Mouse (Mus musculus) cerebellum, adult 2 months (tissue): ENCODE data around the gene Mthfd2l. TPM values are rescaled to one million over a fixed set of nuclear protein-coding genes. Genes with fewer than 3 reads are reported as not detected.

Source experiments
- DNase-seq, 2 experiments: peaks; one replicate each; pipeline ENCODE4 v3.0.0; 2021
- H3K27ac ChIP-seq: fragments of 200-500 bp; 2 replicates; pipeline ENCODE4 v1.5.1; 2012; ENCODE audit warnings: low read length, control low read depth, inconsistent platforms; ENCODE audit not compliant: insufficient read depth
- H3K27me3 ChIP-seq: fragments of 200-500 bp; 2 replicates; pipeline ENCODE4 v1.6.1; 2012; ENCODE audit warnings: inconsistent platforms, mild to moderate bottlenecking, low read length, moderate library complexity; ENCODE audit not compliant: control insufficient read depth, insufficient read depth
- H3K4me1 ChIP-seq: fragments of 200-500 bp; 2 replicates; pipeline ENCODE4 v1.6.1; 2011; ENCODE audit warnings: low read length; ENCODE audit not compliant: control insufficient read depth, insufficient read depth
- H3K4me3 ChIP-seq: fragments of 200-500 bp; replicated peaks from 2 replicates; pipeline ENCODE3; 2011; ENCODE audit warnings: mild to moderate bottlenecking, low read depth, low read length, control low read depth; ENCODE audit not compliant: insufficient read depth
- CTCF ChIP-seq: fragments of 200-500 bp; IDR thresholded peaks from 2 replicates; pipeline ENCODE4 v1.5.1; 2011; ENCODE audit warnings: low read depth, mild to moderate bottlenecking, control low read depth, low read length, moderate library complexity, borderline replicate concordance; ENCODE audit not compliant: insufficient read depth
- POLR2A ChIP-seq: fragments of 200-500 bp; IDR thresholded peaks from 2 replicates; pipeline ENCODE4 v1.6.1; 2011; ENCODE audit warnings: low read length, control low read depth, borderline replicate concordance; ENCODE audit not compliant: insufficient read depth
- WGBS: fragments of 180-500 bp; shearing (Covaris S2); methylation state at CpG from one replicate; pipeline ENCODE4 v1.1.7; 2018; 5-methylcytosine and 5-hydroxymethylcytosine counted together
- polyA plus RNA-seq: library from polyadenylated mRNA; depleted of rRNA; stranded (reverse); fragments of >200 nt; gene quantifications from 2 replicates; pipeline ENCODE4 v1.2.3, GENCODE M21; 2012

The Mthfd2l gene
- polyA plus RNA-seq, 1 experiment, result 18.0 TPM

DNA sequence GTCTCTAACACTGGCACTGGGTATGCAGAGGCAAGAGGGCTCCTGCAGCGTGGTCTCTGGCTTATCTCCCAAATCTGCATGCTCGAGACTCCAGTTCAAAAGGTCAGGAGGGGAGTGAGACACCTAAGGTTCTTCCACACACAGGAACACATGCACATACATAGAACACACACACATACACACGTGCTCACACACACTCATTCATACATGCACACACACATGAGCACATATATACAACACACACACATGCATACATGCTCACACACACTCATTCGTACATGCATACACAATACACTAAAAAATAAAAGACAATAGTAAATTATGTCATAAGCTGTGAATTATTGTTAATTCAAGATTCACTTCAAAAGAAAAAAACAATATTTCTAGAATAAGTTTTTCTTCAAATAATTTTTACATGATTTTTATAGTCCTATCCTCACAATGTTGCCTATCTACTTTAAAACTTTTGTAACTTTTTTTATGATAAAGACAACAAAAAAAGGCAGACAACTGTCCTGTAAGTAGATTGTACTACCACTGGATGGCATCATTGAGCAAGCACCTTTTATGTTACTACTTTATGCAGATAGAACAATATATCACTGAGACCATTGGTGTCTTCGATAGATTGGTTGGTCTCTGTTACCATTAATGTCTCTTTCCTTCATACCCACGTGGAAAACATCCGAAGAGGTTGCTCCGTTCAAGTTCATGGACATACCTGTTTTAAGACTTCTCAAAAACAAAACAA is 22.0 kb downstream of the Mthfd2l start:
- 80% methylated on average over 8 of the region's 8 CpGs for WGBS
- H3K4me3 ChIP-seq, result no peak overlapping the region
- DNase-seq, result no peak
- TF ChIP-seq CTCF, result peak; percentile 34; the same call in 1 of the 2 replicates
- no peak for TF ChIP-seq POLR2A
- no peaks in the 10 kb centered on the region for H3K4me1 ChIP-seq
- H3K27me3 ChIP-seq, result no peaks in the 10 kb centered on the region
- no peak overlapping the region for H3K27ac ChIP-seq

DNA sequence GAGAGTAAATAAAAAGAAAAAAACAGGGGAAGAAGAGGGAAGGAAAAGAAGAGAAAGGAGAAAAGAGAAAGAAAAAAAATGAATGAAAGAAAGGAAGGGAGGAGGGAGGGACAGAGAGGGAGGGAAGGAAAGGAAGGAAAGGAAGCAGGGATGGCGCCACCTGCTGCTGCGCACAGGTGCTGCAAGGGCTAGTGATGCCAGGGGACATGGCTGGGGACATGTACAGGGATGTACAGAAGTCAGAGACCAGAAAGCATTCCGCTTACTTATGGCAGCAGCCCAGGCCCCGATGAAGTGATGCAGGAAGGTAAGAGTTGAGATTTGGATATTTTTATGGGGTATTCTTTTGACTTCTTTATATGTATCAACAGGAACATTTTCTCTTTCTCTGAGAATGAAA is 33.4 kb downstream of the Mthfd2l start:
- Histone ChIP-seq H3K27ac (no peak overlapping the region), H3K4me3 (no peak overlapping the region), H3K27me3 (no peaks in the 10 kb centered on the region), H3K4me1 (no peaks in the 10 kb centered on the region)
- peak in 1 of 2 experiments; percentile 6 for DNase-seq
- 79% methylated on average over 4 of the region's 4 CpGs for WGBS
- TF ChIP-seq CTCF, result peak; percentile 49; the same call in 1 of the 2 replicates
- no peak for TF ChIP-seq POLR2A

DNA sequence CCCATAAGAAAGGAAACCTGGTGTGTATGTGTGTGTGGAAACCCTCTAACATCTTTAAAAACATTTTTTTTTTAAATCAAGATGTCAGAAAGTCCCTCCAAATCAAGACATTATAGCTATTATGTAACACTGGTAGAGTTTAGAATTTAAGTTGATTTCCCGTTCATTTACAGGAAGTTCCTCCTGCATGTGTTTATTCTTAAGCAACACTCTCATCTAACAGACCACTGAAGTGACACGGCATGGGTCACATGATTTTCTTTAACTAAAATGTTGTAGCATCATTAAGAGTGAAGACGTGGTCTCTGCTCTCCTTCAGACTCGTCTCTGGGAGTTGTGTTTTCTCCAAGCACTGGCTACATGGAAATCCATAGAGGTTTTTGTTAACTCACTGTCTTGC is 33.8 kb downstream of the Mthfd2l start:
- DNase-seq, result no peak
- Histone ChIP-seq H3K27ac (no peak overlapping the region), H3K27me3 (no peaks in the 10 kb centered on the region), H3K4me1 (no peaks in the 10 kb centered on the region), H3K4me3 (no peak overlapping the region)
- 92% methylated on average over 4 of the region's 4 CpGs for WGBS
- TF ChIP-seq CTCF (no peak), POLR2A (no peak)

DNA sequence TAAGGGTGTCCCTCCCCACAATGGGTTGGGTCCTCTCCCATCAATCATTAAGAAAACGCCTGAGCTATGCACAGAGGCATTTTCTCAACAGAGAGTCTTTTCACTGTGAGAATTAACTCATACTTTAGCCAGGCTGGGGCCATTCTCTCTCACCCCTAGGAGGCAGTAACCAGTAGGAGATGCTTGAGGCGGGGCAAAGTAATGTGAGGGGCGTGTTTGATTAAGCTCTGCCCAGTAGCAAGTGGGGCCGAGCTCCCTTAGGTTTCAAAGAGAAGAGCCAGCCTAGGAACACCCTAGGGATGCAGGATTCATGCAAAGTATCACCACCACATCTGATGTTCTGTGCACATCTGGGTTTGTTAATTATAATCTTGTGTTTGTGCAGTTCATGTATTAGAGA is 34.5 kb downstream of the Mthfd2l start:
- Histone ChIP-seq H3K4me1 (no peaks in the 10 kb centered on the region), H3K4me3 (no peak overlapping the region), H3K27me3 (no peaks in the 10 kb centered on the region), H3K27ac (no peak overlapping the region)
- no peak for DNase-seq
- 75% methylated on average over 4 of the region's 4 CpGs for WGBS
- TF ChIP-seq POLR2A (no peak), CTCF (no peak)

DNA sequence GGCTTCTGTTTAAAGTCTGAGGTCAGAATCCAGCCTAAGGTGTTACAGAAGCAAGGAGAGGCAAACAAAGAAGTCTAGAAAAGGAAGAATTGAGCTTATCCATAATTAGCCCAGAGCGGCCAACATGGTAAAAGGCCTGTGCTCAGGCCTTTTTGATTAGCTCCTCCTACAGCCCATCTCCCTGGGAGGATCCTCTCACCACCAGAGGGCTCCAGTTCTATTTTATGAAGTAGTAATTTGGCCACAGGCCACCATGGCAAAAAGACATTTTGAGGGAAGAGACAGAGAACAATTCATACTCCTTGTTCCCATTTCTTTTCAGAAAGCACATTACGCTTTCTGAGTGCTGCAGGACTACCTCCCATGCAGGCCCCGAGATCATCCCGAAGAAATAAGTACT is 46.3 kb downstream of the Mthfd2l start:
- WGBS, result 72% methylated on average over 4 of the region's 4 CpGs
- Histone ChIP-seq H3K4me3 (no peak overlapping the region), H3K27me3 (no peaks in the 10 kb centered on the region), H3K27ac (no peak overlapping the region), H3K4me1 (no peaks in the 10 kb centered on the region)
- peak; percentile 38 for DNase-seq
- TF ChIP-seq POLR2A (no peak), CTCF (peak; percentile 28; the same call in 1 of the 2 replicates)

DNA sequence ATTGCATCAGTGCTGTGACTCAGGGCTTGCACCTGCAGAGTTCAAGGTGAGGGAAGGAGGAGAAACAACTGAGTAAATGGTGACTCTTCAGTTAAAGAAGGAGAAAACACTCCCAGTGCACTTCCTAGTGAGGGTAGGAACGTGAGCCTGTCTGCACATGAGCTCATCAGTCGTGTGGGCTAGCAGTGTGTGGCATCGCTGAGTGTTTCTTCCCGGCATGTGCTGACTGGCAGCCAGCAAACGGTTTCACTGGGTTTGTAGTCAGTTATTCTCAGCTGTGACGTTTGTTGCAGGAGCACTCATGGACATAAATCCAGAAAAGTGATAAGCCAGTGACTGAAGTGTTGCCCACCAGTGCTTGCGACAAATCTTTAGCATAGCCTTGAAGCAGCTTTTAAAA is 49.4 kb downstream of the Mthfd2l start:
- TF ChIP-seq CTCF, result no peak
- no peak for TF ChIP-seq POLR2A
- Histone ChIP-seq H3K4me1 (no peaks in the 10 kb centered on the region), H3K27ac (no peak overlapping the region), H3K4me3 (no peak overlapping the region), H3K27me3 (no peaks in the 10 kb centered on the region)
- no peak for DNase-seq
- WGBS, result 64% methylated on average over 7 of the region's 7 CpGs

DNA sequence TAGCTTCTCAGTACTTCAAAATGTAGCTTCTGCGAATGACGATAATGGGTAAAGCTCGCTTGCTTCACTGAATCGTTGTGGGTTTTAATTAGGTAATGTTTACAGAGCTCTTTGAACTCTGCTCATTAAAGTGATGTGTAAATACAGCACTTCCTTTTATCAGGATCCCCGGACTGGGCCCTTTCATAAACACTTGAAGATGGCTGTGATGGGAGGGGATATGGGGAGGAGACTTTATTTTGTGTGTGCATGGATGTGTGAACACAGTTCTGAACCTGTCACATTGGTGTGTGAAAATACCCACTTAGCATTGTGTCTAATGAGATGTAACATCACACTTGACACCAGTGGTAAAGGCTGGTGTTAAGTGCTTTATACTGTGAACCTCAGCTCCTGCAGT is 56.7 kb downstream of the Mthfd2l start:
- 85% methylated on average over 5 of the region's 5 CpGs for WGBS
- no peak for DNase-seq
- Histone ChIP-seq H3K4me3 (no peak overlapping the region), H3K27me3 (no peaks in the 10 kb centered on the region), H3K27ac (no peak overlapping the region), H3K4me1 (no peaks in the 10 kb centered on the region)
- TF ChIP-seq POLR2A (no peak), CTCF (no peak)

DNA sequence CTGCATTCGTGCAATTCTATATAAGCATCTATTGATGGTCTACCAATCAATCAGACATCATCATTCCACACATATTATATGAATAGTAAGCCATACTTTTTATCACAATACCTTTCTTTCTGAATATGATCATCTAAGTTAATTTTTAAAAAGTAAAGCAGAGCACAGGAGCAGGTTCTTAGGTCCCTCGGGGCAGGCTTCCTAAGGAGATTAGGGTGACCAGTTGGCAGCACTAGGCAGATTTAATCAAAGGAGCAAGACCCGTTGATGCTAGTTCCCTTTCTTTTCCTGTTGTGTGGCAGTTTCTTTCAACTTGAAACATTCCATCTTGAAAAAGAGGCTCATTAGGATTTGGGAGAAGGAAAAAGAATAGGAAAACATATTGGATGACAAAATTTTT is 57.2 kb downstream of the Mthfd2l start:
- 85% methylated on average over 3 of the region's 3 CpGs for WGBS
- no peak for DNase-seq
- Histone ChIP-seq H3K27me3 (no peaks in the 10 kb centered on the region), H3K4me3 (no peak overlapping the region), H3K27ac (no peak overlapping the region), H3K4me1 (no peaks in the 10 kb centered on the region)
- no peak for TF ChIP-seq CTCF
- no peak for TF ChIP-seq POLR2A
